Comparison of ENCODE assay signal across 25 mouse cellular contexts in the genomic region with DNA sequence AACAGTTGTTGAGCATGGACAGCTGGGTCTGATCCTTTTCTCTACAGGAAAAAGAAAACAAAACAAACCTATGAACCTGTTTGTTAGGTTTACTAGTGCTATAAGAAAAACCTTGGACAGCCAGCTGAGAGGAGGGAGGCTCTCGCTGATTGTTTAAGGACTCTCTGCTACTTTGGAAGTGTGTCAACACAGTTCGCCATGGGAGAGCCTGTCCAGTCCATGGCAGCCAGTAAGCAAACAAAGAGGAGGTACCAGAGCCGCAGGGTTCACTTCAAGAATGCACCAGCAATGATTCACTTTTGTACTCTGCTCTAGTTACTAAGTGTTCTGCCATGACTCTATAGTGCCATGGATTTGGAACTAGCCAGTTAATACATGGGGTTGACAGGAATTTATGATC. TPM values are rescaled to one million over a fixed set of nuclear protein-coding genes. Genes with fewer than 3 reads are reported as not detected.
DNase-seq lines count a peak whose midpoint lies in the region; ATAC-seq and TF ChIP-seq lines count a peak whose summit lies in the region.
"Had no signal": no experiment of that assay in that cellular context is flagged by ENCODE, and none has a peak within 500 bp of the region (broad histone marks: within the 10 kb centered on the region; RNA-seq: fewer than 3 reads in every experiment).

No protein-coding gene starts in this region.

- H3K4me2 ChIP-seq in lung, embryonic 16.5 days (ENCODE audit: low read depth, low read length) = no peak overlapping the region
- no peak overlapping the region for H3K4me2 ChIP-seq in liver, embryonic 12.5 days
- H3K4me2 ChIP-seq in lung, postnatal 0 days (replicated peaks; ENCODE audit: low read depth, low read length) = no peak overlapping the region
- H3K4me2 ChIP-seq in stomach, postnatal 0 days (replicated peaks; ENCODE audit: low read depth) = no peak overlapping the region
- H3K4me2 ChIP-seq: embryonic facial prominence, embryonic 13.5 days; limb, embryonic 13.5 days; midbrain, embryonic 13.5 days had no signal

- no peak overlapping the region for H3K4me3 ChIP-seq in lung, embryonic 16.5 days (ENCODE audit: low read length)
- no peak overlapping the region for H3K4me3 ChIP-seq in lung, adult 2 months (replicated peaks; ENCODE audit: extremely low read depth, low read depth, low read length)
- no peak overlapping the region for H3K4me3 ChIP-seq in liver, embryonic 12.5 days
- no peak overlapping the region for H3K4me3 ChIP-seq in lung, postnatal 0 days (ENCODE audit: low read depth, low read length)
- no peak overlapping the region for H3K4me3 ChIP-seq in stomach, postnatal 0 days (ENCODE audit: low read depth, low read length)
- H3K4me3 ChIP-seq: embryonic facial prominence, embryonic 13.5 days; heart, embryonic 10.5 days; hindbrain, embryonic 10.5 days; limb, embryonic 13.5 days; midbrain, embryonic 13.5 days; myocyte had no signal

- H3K36me3 ChIP-seq in lung, embryonic 16.5 days (ENCODE audit: control insufficient read depth, insufficient read depth, low read length) = peaks cover 21% of the 10 kb centered on the region
- peaks cover 91% of the 10 kb centered on the region for H3K36me3 ChIP-seq in liver, embryonic 12.5 days
- H3K36me3 ChIP-seq in lung, postnatal 0 days (ENCODE audit: insufficient read depth, low read length) = peaks cover 36% of the 10 kb centered on the region
- peaks cover 18% of the 10 kb centered on the region for H3K36me3 ChIP-seq in stomach, postnatal 0 days (ENCODE audit: control insufficient read depth, insufficient read depth, low read length)

- TF ChIP-seq POLR2A in lung, adult 2 months (IDR thresholded peaks at IDR 0.05; ENCODE audit: borderline replicate concordance, extremely low read depth, low read depth, low read length) = no peak

- no peak overlapping the region for H3K9ac ChIP-seq in lung, embryonic 16.5 days (ENCODE audit: low read length)
- no peak overlapping the region for H3K9ac ChIP-seq in liver, embryonic 12.5 days
- no peak overlapping the region for H3K9ac ChIP-seq in lung, postnatal 0 days (replicated peaks; ENCODE audit: low read depth)
- no peak overlapping the region for H3K9ac ChIP-seq in stomach, postnatal 0 days (ENCODE audit: low read length)
- H3K9ac ChIP-seq: embryonic facial prominence, embryonic 13.5 days; limb, embryonic 13.5 days; midbrain, embryonic 13.5 days had no signal

- TF ChIP-seq EP300 in lung, postnatal 0 days (IDR thresholded peaks at IDR 0.05) = no peak
- no peak for TF ChIP-seq EP300 in stomach, postnatal 0 days (optimal IDR thresholded peaks at IDR 0.05)

- WGBS in lung, embryonic 16.5 days = 50% methylated on average over 3 of the region's 3 CpGs
- 64% methylated on average over 3 of the region's 3 CpGs for WGBS in lung, adult 2 months
- whole genome bisulfite sequencing in liver, embryonic 12.5 days (ENCODE audit: insufficient replicate concordance) = 81% methylated on average over 3 of the region's 3 CpGs
- WGBS in lung, postnatal 0 days = 51% methylated on average over 3 of the region's 3 CpGs
- WGBS in stomach, postnatal 0 days = 48% methylated on average over 3 of the region's 3 CpGs

- H3K9me3 ChIP-seq in lung, embryonic 16.5 days (ENCODE audit: control insufficient read depth, low read length) = no peaks in the 10 kb centered on the region
- H3K9me3 ChIP-seq in liver, embryonic 12.5 days (replicated peaks) = no peaks in the 10 kb centered on the region
- no peaks in the 10 kb centered on the region for H3K9me3 ChIP-seq in lung, postnatal 0 days (ENCODE audit: low read length)
- no peaks in the 10 kb centered on the region for H3K9me3 ChIP-seq in stomach, postnatal 0 days (ENCODE audit: control insufficient read depth, low read length)
- H3K9me3 ChIP-seq: embryonic facial prominence, embryonic 13.5 days; heart, embryonic 10.5 days; hindbrain, embryonic 10.5 days; limb, embryonic 13.5 days; midbrain, embryonic 13.5 days had no signal

- H3K27me3 ChIP-seq in lung, embryonic 16.5 days (ENCODE audit: control insufficient read depth, insufficient read depth, low read depth, low read length) = no peaks in the 10 kb centered on the region
- no peaks in the 10 kb centered on the region for H3K27me3 ChIP-seq in liver, embryonic 12.5 days (replicated peaks)
- H3K27me3 ChIP-seq in lung, postnatal 0 days (replicated peaks; ENCODE audit: insufficient read depth, low read length) = no peaks in the 10 kb centered on the region
- no peaks in the 10 kb centered on the region for H3K27me3 ChIP-seq in stomach, postnatal 0 days (ENCODE audit: control insufficient read depth, insufficient read depth, low read length)
- H3K27me3 ChIP-seq: embryonic facial prominence, embryonic 13.5 days; limb, embryonic 13.5 days; midbrain, embryonic 13.5 days; Patski had no signal

- no peaks in the 10 kb centered on the region for H3K4me1 ChIP-seq in lung, embryonic 16.5 days (replicated peaks; ENCODE audit: control insufficient read depth, insufficient read depth, low read length)
- H3K4me1 ChIP-seq in lung, adult 2 months (ENCODE audit: control insufficient read depth, insufficient read depth, low read length) = no peaks in the 10 kb centered on the region; the same call in 1 of the 2 replicates
- H3K4me1 ChIP-seq in liver, embryonic 12.5 days = no peaks in the 10 kb centered on the region
- H3K4me1 ChIP-seq in lung, postnatal 0 days (ENCODE audit: insufficient read depth, low read depth, low read length) = no peaks in the 10 kb centered on the region
- no peaks in the 10 kb centered on the region for H3K4me1 ChIP-seq in stomach, postnatal 0 days (replicated peaks; ENCODE audit: control insufficient read depth, insufficient read depth)
- H3K4me1 ChIP-seq: embryonic facial prominence, embryonic 13.5 days; heart, embryonic 10.5 days; hindbrain, embryonic 10.5 days; limb, embryonic 13.5 days; midbrain, embryonic 13.5 days had no signal

- peak; percentile 69; the same call in 1 of the 2 replicates for ATAC-seq in lung, embryonic 16.5 days (ENCODE audit: low read depth)
- peak; percentile 68 for ATAC-seq in liver, embryonic 12.5 days
- ATAC-seq in lung, postnatal 0 days = peak; percentile 93
- ATAC-seq in stomach, postnatal 0 days (ENCODE audit: low FRiP score, low TSS enrichment) = peak; percentile 89
- ATAC-seq: activated CD4-positive, CD25-positive, alpha-beta regulatory T cell, adult 4 months; forebrain, embryonic 14.5 days; hindbrain, postnatal 0 days; midbrain, embryonic 13.5 days; Patski had no signal

- TF ChIP-seq CTCF in lung, adult 2 months (IDR thresholded peaks at IDR 0.05; ENCODE audit: insufficient read depth, low read length) = no peak
- TF ChIP-seq CTCF in lung, postnatal 0 days (IDR thresholded peaks at IDR 0.05) = no peak
- no peak for TF ChIP-seq CTCF in stomach, postnatal 0 days (IDR thresholded peaks at IDR 0.05; ENCODE audit: low read depth)

- no peak overlapping the region for H3K27ac ChIP-seq in lung, embryonic 16.5 days (ENCODE audit: low read length)
- no peak overlapping the region for H3K27ac ChIP-seq in liver, embryonic 12.5 days
- H3K27ac ChIP-seq in lung, postnatal 0 days (ENCODE audit: low read length) = no peak overlapping the region; the same call in 1 of the 2 replicates
- no peak overlapping the region for H3K27ac ChIP-seq in stomach, postnatal 0 days (replicated peaks)
- H3K27ac ChIP-seq: embryonic facial prominence, embryonic 13.5 days; heart, embryonic 10.5 days; hindbrain, embryonic 10.5 days; hindbrain, postnatal 0 days; limb, embryonic 13.5 days; midbrain, embryonic 13.5 days had no signal

- no peak for DNase-seq in lung, adult 2 months
- DNase-seq in lung, postnatal 0 days (ENCODE audit: low spot score) = peak; percentile 71
- peak; percentile 40 for DNase-seq in stomach, postnatal 0 days (ENCODE audit: low spot score)
- DNase-seq in testis, postnatal 10 days (ENCODE audit: low spot score) = no peak
- DNase-seq in thymus, postnatal 36 days = no peak
- DNase-seq in T-cell, adult 2 months (ENCODE audit: low spot score) = no peak
- DNase-seq: adrenal gland, postnatal 25 days; cerebellum, adult 11 months; cerebellum, postnatal 14 days; gastrocnemius, postnatal 14 days; kidney, adult 18-20 months; right cerebral cortex, postnatal 14 days; spleen, adult 18-20 months had no signal

RNA-seq across cellular contexts. Expression of a gene that starts 39.1 kb away (rescaled TPM):
- polyA plus RNA-seq in lung, embryonic 16.5 days (2015; fragmentation: Nextera tagmentation; extraction: Ambion mirVana) = 22.3 and 22.6 TPM in 2 replicates
- polyA plus RNA-seq in lung, adult 2 months (2012; rRNA removed) = 23.0 and 23.7 TPM in 2 replicates
- polyA plus RNA-seq in liver, embryonic 12.5 days (2016; fragmentation: Nextera tagmentation; extraction: Ambion mirVana) = 16.8 and 21.4 TPM in 2 replicates
- 21.6 and 22.6 TPM in 2 replicates for polyA plus RNA-seq in lung, postnatal 0 days (2015; fragmentation: Nextera tagmentation; extraction: Ambion mirVana)
- 10.9 and 11.9 TPM in 2 replicates for polyA plus RNA-seq in stomach, postnatal 0 days (2015; fragmentation: Nextera tagmentation; extraction: Ambion mirVana)

Comparison
In these comparisons a context has a peak if more than half of its experiments do, and no peak if none do; other contexts are left out.
1. DNase-seq: peak in lung, postnatal 0 days (single experiment) and stomach, postnatal 0 days (single experiment); none in lung, adult 2 months (single experiment), testis, postnatal 10 days (single experiment), thymus, postnatal 36 days (0 of 2) and T-cell, adult 2 months (single experiment).
2. Peak in every context shown above with its lines, with median percentiles within 50 percentile points of each other: ATAC-seq.